Comparison of ENCODE assay signal across 18 mouse cellular contexts in the genomic region with DNA sequence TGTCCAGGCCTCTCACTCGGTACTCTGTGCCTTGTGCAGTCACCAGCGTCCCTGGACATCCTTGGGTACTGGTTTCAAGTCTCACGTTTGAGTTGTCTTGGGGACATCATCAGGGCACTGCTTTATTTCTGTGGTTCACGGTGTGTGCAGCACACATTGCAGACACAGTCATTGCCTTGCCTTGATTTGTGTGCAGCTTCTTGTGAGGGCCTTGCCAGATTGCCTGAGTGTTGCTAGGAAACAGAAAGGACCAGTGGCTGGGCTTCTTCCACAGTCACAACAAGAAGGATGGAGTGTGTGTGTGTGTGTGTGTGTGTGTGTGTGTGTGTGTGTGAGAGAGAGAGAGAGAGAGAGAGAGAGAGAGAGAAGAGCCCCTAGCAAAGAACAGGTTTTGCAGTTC. TPM values are rescaled to one million over a fixed set of nuclear protein-coding genes. Genes with fewer than 3 reads are reported as not detected.
DNase-seq lines count a peak whose midpoint lies in the region; ATAC-seq lines count a peak whose summit lies in the region.
"Had no signal": no experiment of that assay in that cellular context is flagged by ENCODE, and none has a peak within 500 bp of the region (broad histone marks: within the 10 kb centered on the region; RNA-seq: fewer than 3 reads in every experiment).

No protein-coding gene starts in this region.

- no peaks in the 10 kb centered on the region for H3K9me3 ChIP-seq in embryonic facial prominence, embryonic 14.5 days (ENCODE audit: control insufficient read depth, low read length)
- no peaks in the 10 kb centered on the region for H3K9me3 ChIP-seq in embryonic facial prominence, embryonic 10.5 days
- H3K9me3 ChIP-seq in hindbrain, embryonic 16.5 days (ENCODE audit: control insufficient read depth, low read length) = no peaks in the 10 kb centered on the region
- no peaks in the 10 kb centered on the region for H3K9me3 ChIP-seq in neural tube, embryonic 15.5 days (replicated peaks)
- H3K9me3 ChIP-seq: limb, embryonic 15.5 days had no signal

- H3K36me3 ChIP-seq in embryonic facial prominence, embryonic 14.5 days (ENCODE audit: control insufficient read depth, insufficient read depth, low read length) = peaks cover 14% of the 10 kb centered on the region; the same call in 1 of the 2 replicates
- H3K36me3 ChIP-seq in embryonic facial prominence, embryonic 10.5 days (replicated peaks) = peaks cover 31% of the 10 kb centered on the region
- H3K36me3 ChIP-seq in hindbrain, embryonic 16.5 days (ENCODE audit: control insufficient read depth, insufficient read depth, low read length) = no peaks in the 10 kb centered on the region
- peaks cover 10% of the 10 kb centered on the region; the same call in 1 of the 2 replicates for H3K36me3 ChIP-seq in neural tube, embryonic 15.5 days

- peaks cover 15% of the 10 kb centered on the region; the same call in 1 of the 2 replicates for H3K4me1 ChIP-seq in embryonic facial prominence, embryonic 14.5 days (ENCODE audit: control insufficient read depth, insufficient read depth, low read length)
- peaks cover 38% of the 10 kb centered on the region for H3K4me1 ChIP-seq in embryonic facial prominence, embryonic 10.5 days
- H3K4me1 ChIP-seq in hindbrain, embryonic 16.5 days (ENCODE audit: control insufficient read depth, insufficient read depth, low read depth, low read length) = peaks cover 5% of the 10 kb centered on the region
- peaks cover 24% of the 10 kb centered on the region for H3K4me1 ChIP-seq in neural tube, embryonic 15.5 days

- DNase-seq in embryonic facial prominence, embryonic 14.5 days (ENCODE audit: low spot score) = no peak
- no peak for DNase-seq in embryonic facial prominence, embryonic 10.5 days (ENCODE audit: low spot score)
- DNase-seq in left cerebral cortex, postnatal 14 days (ENCODE audit: low spot score in 2 of 2) = peak; percentile 63 to 84
- DNase-seq in left cerebral cortex, postnatal 4 days = no peak
- DNase-seq in ovary, adult 18-20 months (ENCODE audit: low spot score) = no peak
- DNase-seq: adrenal gland, postnatal 14 days; cerebellum, adult 11 months; gastrocnemius, postnatal 10 days; kidney, adult 9 months; lung, adult 2 months; spleen, adult 18-20 months had no signal

- no peaks in the 10 kb centered on the region for H3K27me3 ChIP-seq in embryonic facial prominence, embryonic 14.5 days (replicated peaks; ENCODE audit: control insufficient read depth, insufficient read depth, low read length)
- no peaks in the 10 kb centered on the region for H3K27me3 ChIP-seq in embryonic facial prominence, embryonic 10.5 days (replicated peaks; ENCODE audit: low read depth, poor library complexity, severe bottlenecking)
- no peaks in the 10 kb centered on the region for H3K27me3 ChIP-seq in hindbrain, embryonic 16.5 days (replicated peaks; ENCODE audit: control insufficient read depth, insufficient read depth, low read length)
- H3K27me3 ChIP-seq in neural tube, embryonic 15.5 days (replicated peaks) = no peaks in the 10 kb centered on the region
- H3K27me3 ChIP-seq: limb, embryonic 15.5 days had no signal

- no peak overlapping the region for H3K4me2 ChIP-seq in embryonic facial prominence, embryonic 14.5 days (ENCODE audit: low read depth, low read length)
- H3K4me2 ChIP-seq in hindbrain, embryonic 16.5 days (ENCODE audit: low read length) = no peak overlapping the region
- no peak overlapping the region for H3K4me2 ChIP-seq in neural tube, embryonic 15.5 days
- H3K4me2 ChIP-seq: heart, embryonic 11.5 days; limb, embryonic 15.5 days had no signal

- no peak overlapping the region for H3K9ac ChIP-seq in embryonic facial prominence, embryonic 14.5 days (ENCODE audit: low read depth, low read length)
- H3K9ac ChIP-seq in hindbrain, embryonic 16.5 days (ENCODE audit: low read depth, low read length) = no peak overlapping the region
- H3K9ac ChIP-seq in neural tube, embryonic 15.5 days (replicated peaks) = no peak overlapping the region
- H3K9ac ChIP-seq: limb, embryonic 15.5 days had no signal

- ATAC-seq in embryonic facial prominence, embryonic 14.5 days (ENCODE audit: low read depth) = 0 out of 2 replicates have a peak, but pooled peaks have one; percentile 17
- ATAC-seq in hindbrain, embryonic 16.5 days = peak; percentile 53; the same call in 1 of the 2 replicates
- peak; percentile 65; the same call in 1 of the 2 replicates for ATAC-seq in neural tube, embryonic 15.5 days (ENCODE audit: low FRiP score)
- ATAC-seq in inflammation-experienced regulatory T-cells, adult 6 months = no peak

- 75% methylated on average over 4 of the region's 4 CpGs for WGBS in embryonic facial prominence, embryonic 14.5 days
- 79% methylated on average over 4 of the region's 4 CpGs for WGBS in embryonic facial prominence, embryonic 10.5 days
- 56% methylated on average over 4 of the region's 4 CpGs for WGBS in hindbrain, embryonic 16.5 days
- WGBS in neural tube, embryonic 15.5 days = 48% methylated on average over 4 of the region's 4 CpGs

- intact Hi-C loops in left cerebral cortex, postnatal 14 days (cut with DNase I) = no loop called here
- intact Hi-C loops in left cerebral cortex, postnatal 4 days (cut with DNase I) = no loop called here

- H3K4me3 ChIP-seq in embryonic facial prominence, embryonic 14.5 days (ENCODE audit: low read depth, low read length) = no peak overlapping the region
- no peak overlapping the region for H3K4me3 ChIP-seq in embryonic facial prominence, embryonic 10.5 days
- no peak overlapping the region for H3K4me3 ChIP-seq in hindbrain, embryonic 16.5 days (ENCODE audit: low read length)
- no peak overlapping the region for H3K4me3 ChIP-seq in neural tube, embryonic 15.5 days (replicated peaks)
- H3K4me3 ChIP-seq: erythroblast, embryonic 14.5 days; limb, embryonic 15.5 days had no signal

- no peak overlapping the region for H3K27ac ChIP-seq in embryonic facial prominence, embryonic 14.5 days (replicated peaks; ENCODE audit: low read depth, low read length)
- no peak overlapping the region for H3K27ac ChIP-seq in embryonic facial prominence, embryonic 10.5 days (replicated peaks)
- H3K27ac ChIP-seq in hindbrain, embryonic 16.5 days (ENCODE audit: low read depth, low read length) = no peak overlapping the region
- H3K27ac ChIP-seq in neural tube, embryonic 15.5 days (replicated peaks) = 0 out of 2 replicates have a peak overlapping the region, but pooled peaks have one; percentile 1
- H3K27ac ChIP-seq: limb, embryonic 15.5 days had no signal

RNA-seq across cellular contexts. Expression of a gene that starts 42.0 kb away (rescaled TPM):
- polyA plus RNA-seq in embryonic facial prominence, embryonic 14.5 days (2014; fragmentation: Nextera tagmentation; extraction: Ambion mirVana) = 11.7 and 12.1 TPM in 2 replicates
- polyA plus RNA-seq in embryonic facial prominence, embryonic 10.5 days (2016; fragmentation: Nextera tagmentation; extraction: Ambion mirVana) = 11.6 and 12.7 TPM in 2 replicates
- 10 to 100 TPM; 13.8 to 15.1 TPM for total RNA-seq in left cerebral cortex, postnatal 14 days (2021)
- 10 to 100 TPM; 20.8 to 23.3 TPM for total RNA-seq in left cerebral cortex, postnatal 4 days (2021)
- 14.4 and 18.2 TPM in 2 replicates for polyA plus RNA-seq in hindbrain, embryonic 16.5 days (2015; fragmentation: Nextera tagmentation; extraction: Ambion mirVana)
- polyA plus RNA-seq in neural tube, embryonic 15.5 days (2015; fragmentation: Nextera tagmentation; extraction: Ambion mirVana) = 12.7 and 15.6 TPM in 2 replicates
- polyA plus RNA-seq in inflammation-experienced regulatory T-cells, adult 6 months (2017; shearing (Covaris generic)) = 1 to 10 TPM; 5.4 to 10.0 (median 6.3) TPM
- polyA plus RNA-seq: erythroblast, embryonic 14.5 days had no signal

RNA-seq across cellular contexts. Expression of a gene that starts 42.0 kb away (rescaled TPM):
- polyA plus RNA-seq in embryonic facial prominence, embryonic 14.5 days (2014; fragmentation: Nextera tagmentation; extraction: Ambion mirVana) = 0.31 and 0.86 TPM in 2 replicates
- 0.28 TPM in 1 of 2 replicates, not detected in the other for polyA plus RNA-seq in embryonic facial prominence, embryonic 10.5 days (2016; fragmentation: Nextera tagmentation; extraction: Ambion mirVana)
- under 1 TPM in 1 of 2 experiments, not detected in 1; 0.40 TPM for total RNA-seq in left cerebral cortex, postnatal 14 days (2021)
- total RNA-seq in left cerebral cortex, postnatal 4 days (2021) = under 1 TPM; 0.36 to 0.52 TPM
- 0.38 and 0.42 TPM in 2 replicates for polyA plus RNA-seq in hindbrain, embryonic 16.5 days (2015; fragmentation: Nextera tagmentation; extraction: Ambion mirVana)
- 0.55 and 0.60 TPM in 2 replicates for polyA plus RNA-seq in neural tube, embryonic 15.5 days (2015; fragmentation: Nextera tagmentation; extraction: Ambion mirVana)
- not detected for polyA plus RNA-seq in inflammation-experienced regulatory T-cells, adult 6 months (2017; shearing (Covaris generic))
- total RNA-seq: adrenal gland, postnatal 14 days; gastrocnemius, postnatal 10 days; hematopoietic stem cell, adult 5-6 weeks had no signal
- polyA plus RNA-seq: lung, adult 2 months had no signal

RNA-seq across cellular contexts. Expression of a gene that starts 42.0 kb away (rescaled TPM):
- polyA plus RNA-seq in embryonic facial prominence, embryonic 14.5 days (2014; fragmentation: Nextera tagmentation; extraction: Ambion mirVana) = 107 and 113 TPM in 2 replicates
- 127 and 129 TPM in 2 replicates for polyA plus RNA-seq in embryonic facial prominence, embryonic 10.5 days (2016; fragmentation: Nextera tagmentation; extraction: Ambion mirVana)
- total RNA-seq in left cerebral cortex, postnatal 14 days (2021) = 10 to 100 TPM; 49.0 to 50.6 TPM
- 10 to 100 TPM; 62.1 to 68.9 TPM for total RNA-seq in left cerebral cortex, postnatal 4 days (2021)
- 194 and 196 TPM in 2 replicates for polyA plus RNA-seq in hindbrain, embryonic 16.5 days (2015; fragmentation: Nextera tagmentation; extraction: Ambion mirVana)
- 169 and 180 TPM in 2 replicates for polyA plus RNA-seq in neural tube, embryonic 15.5 days (2015; fragmentation: Nextera tagmentation; extraction: Ambion mirVana)
- 10 to 100 TPM; 60.2 to 63.4 (median 62.3) TPM for polyA plus RNA-seq in inflammation-experienced regulatory T-cells, adult 6 months (2017; shearing (Covaris generic))
- polyA plus RNA-seq: erythroblast, embryonic 14.5 days had no signal

Comparison
In these comparisons a context has a peak if more than half of its experiments do, and no peak if none do; other contexts are left out.
1. DNase-seq: peak in left cerebral cortex, postnatal 14 days (2 of 2); none in embryonic facial prominence, embryonic 14.5 days (single experiment), embryonic facial prominence, embryonic 10.5 days (single experiment), left cerebral cortex, postnatal 4 days (single experiment) and ovary, adult 18-20 months (single experiment).